Mouse (Mus musculus) MEL (cell line): Measurements from ENCODE around the gene Hdgfl2. TPM values are rescaled to one million over a fixed set of nuclear protein-coding genes. Genes with fewer than 3 reads are reported as not detected.

Experiments
- DNase-seq: peaks from one replicate; pipeline ENCODE4 v3.0.0; 2011; ENCODE audit warnings: low read depth, low spot score
- H3K27ac ChIP-seq: 2 replicates; pipeline ENCODE4 v1.5.1; 2012; ENCODE audit warnings: low read depth, mild to moderate bottlenecking, control low read depth, low read length, moderate library complexity; ENCODE audit not compliant: control insufficient read depth
- H3K27me3 ChIP-seq, 2 experiments: fragments of 150-350 bp in 1 of 2; sonication (generic) in 1 of 2; 2 replicates each; pipeline ENCODE4 v1.6.1; 2012; ENCODE audit warnings: low read length in 2 of 2, mild to moderate bottlenecking in 2 of 2, improper control_type of control experiment in 1 of 2, moderate library complexity in 1 of 2; ENCODE audit not compliant: insufficient read depth in 2 of 2, control insufficient read depth in 1 of 2
- H3K36me3 ChIP-seq, 2 experiments: 2 replicates each; pipeline ENCODE4 v1.6.1; 2012 to 2014; ENCODE audit warnings: low read length in 2 of 2, improper control_type of control experiment in 1 of 2, inconsistent platforms in 1 of 2, mild to moderate bottlenecking in 1 of 2; ENCODE audit not compliant: insufficient read depth in 2 of 2, control insufficient read depth in 1 of 2
- H3K4me1 ChIP-seq, 2 experiments: fragments of 150-350 bp in 1 of 2; sonication (generic) in 1 of 2; 2 replicates each; pipeline ENCODE4 v1.6.1; 2012; ENCODE audit warnings: low read length in 2 of 2, improper control_type of control experiment in 1 of 2, mild to moderate bottlenecking in 1 of 2; ENCODE audit not compliant: insufficient read depth in 2 of 2, control insufficient read depth in 1 of 2
- H3K4me3 ChIP-seq, 2 experiments: fragments of 150-350 bp in 1 of 2; sonication (generic) in 1 of 2; 2 replicates each; pipeline ENCODE4 v1.5.1; 2012; ENCODE audit warnings: low read depth in 2 of 2, low read length in 2 of 2, mild to moderate bottlenecking in 2 of 2, moderate library complexity in 2 of 2, control low read depth in 1 of 2, improper control_type of control experiment in 1 of 2; ENCODE audit not compliant: control insufficient read depth in 1 of 2, insufficient read depth in 1 of 2
- H3K79me2 ChIP-seq: 2 replicates; pipeline ENCODE4 v1.6.1; 2012; ENCODE audit warnings: mild to moderate bottlenecking, low read length, moderate library complexity; ENCODE audit not compliant: control insufficient read depth, poor library complexity, insufficient read depth
- H3K9ac ChIP-seq: 2 replicates; pipeline ENCODE4 v1.6.1; 2012; ENCODE audit warnings: low read depth, mild to moderate bottlenecking, control low read depth, low read length, moderate library complexity; ENCODE audit not compliant: control insufficient read depth, poor library complexity, severe bottlenecking
- H3K9me3 ChIP-seq: fragments of 150-350 bp; sonication (generic); replicated peaks from 2 replicates; pipeline ENCODE4 v1.6.1; 2012; ENCODE audit warnings: mild to moderate bottlenecking, low read length, improper control_type of control experiment, moderate library complexity; ENCODE audit not compliant: insufficient read depth
- BHLHE40 ChIP-seq: IDR thresholded peaks from 2 replicates; pipeline ENCODE4 v1.6.1; 2012; ENCODE audit warnings: low read depth, mild to moderate bottlenecking, inconsistent platforms, low read length, improper control_type of control experiment, borderline replicate concordance
- CHD2 ChIP-seq: IDR thresholded peaks from 2 replicates; pipeline ENCODE4 v1.6.1; 2011; ENCODE audit warnings: low read length, improper control_type of control experiment
- CTCF ChIP-seq, 3 experiments: IDR thresholded peaks in 2 of 3; conservative IDR thresholded peaks in 1 of 3; 2 replicates each; pipeline ENCODE4 v1.5.1; 2011 to 2012; ENCODE audit warnings: low read length in 3 of 3, low read depth in 2 of 3, mild to moderate bottlenecking in 2 of 3, improper control_type of control experiment in 1 of 3, inconsistent platforms in 1 of 3, mixed read lengths in 1 of 3, moderate library complexity in 1 of 3; ENCODE audit not compliant: control insufficient read depth in 1 of 3, insufficient read depth in 1 of 3, poor library complexity in 1 of 3, severe bottlenecking in 1 of 3
- E2F4 ChIP-seq: IDR thresholded peaks from 2 replicates; pipeline ENCODE4 v1.6.1; 2011; ENCODE audit warnings: low read depth, low read length, improper control_type of control experiment, borderline replicate concordance
- HCFC1 ChIP-seq: IDR thresholded peaks from 2 replicates; pipeline ENCODE4 v1.6.1; 2012; ENCODE audit warnings: low read depth, mild to moderate bottlenecking, inconsistent platforms, low read length, improper control_type of control experiment, moderate library complexity
- MAFK ChIP-seq: IDR thresholded peaks from 2 replicates; pipeline ENCODE4 v1.6.1; 2011; ENCODE audit warnings: low read depth, mild to moderate bottlenecking, low read length, improper control_type of control experiment, borderline replicate concordance
- MAX ChIP-seq: IDR thresholded peaks from 2 replicates; pipeline ENCODE4 v1.6.1; 2011; ENCODE audit warnings: low read length, improper control_type of control experiment
- MAZ ChIP-seq: IDR thresholded peaks from 2 replicates; pipeline ENCODE4 v1.6.1; 2012; ENCODE audit warnings: low read depth, mild to moderate bottlenecking, inconsistent platforms, low read length, improper control_type of control experiment
- NELFE ChIP-seq: IDR thresholded peaks from 2 replicates; pipeline ENCODE4 v1.6.1; 2011; ENCODE audit warnings: low read depth, low read length, improper control_type of control experiment
- POLR2AphosphoS2 ChIP-seq: IDR thresholded peaks from 2 replicates; pipeline ENCODE4 v1.6.1; 2011; ENCODE audit warnings: low read length, improper control_type of control experiment
- POLR2AphosphoS5 ChIP-seq: IDR thresholded peaks from 2 replicates; pipeline ENCODE4 v1.6.1; 2012; ENCODE audit warnings: low read depth, borderline replicate concordance, mild to moderate bottlenecking, inconsistent platforms, low read length, moderate library complexity, mixed read lengths
- RAD21 ChIP-seq: IDR thresholded peaks from 2 replicates; pipeline ENCODE4 v1.6.1; 2011; ENCODE audit warnings: mild to moderate bottlenecking, low read depth, low read length, improper control_type of control experiment
- SIN3A ChIP-seq: IDR thresholded peaks from 2 replicates; pipeline ENCODE4 v1.6.1; 2012; ENCODE audit warnings: low read length, improper control_type of control experiment, inconsistent platforms
- TCF12 ChIP-seq: IDR thresholded peaks from 2 replicates; pipeline ENCODE4 v1.6.1; 2014; ENCODE audit warnings: low read depth, mild to moderate bottlenecking, inconsistent platforms, low read length, improper control_type of control experiment, moderate library complexity
- UBTF ChIP-seq: IDR thresholded peaks from 2 replicates; pipeline ENCODE4 v1.6.1; 2012; ENCODE audit warnings: low read depth, mild to moderate bottlenecking, inconsistent platforms, low read length, improper control_type of control experiment, moderate library complexity, borderline replicate concordance; ENCODE audit not compliant: insufficient read depth
- USF2 ChIP-seq, 2 experiments: IDR thresholded peaks; 2 replicates each; pipeline ENCODE4 v1.6.1; 2011 to 2012; ENCODE audit warnings: improper control_type of control experiment in 2 of 2, low read length in 2 of 2, borderline replicate concordance in 1 of 2, inconsistent platforms in 1 of 2, low read depth in 1 of 2, mild to moderate bottlenecking in 1 of 2; ENCODE audit not compliant: insufficient read depth in 1 of 2
- ZC3H11A ChIP-seq: IDR thresholded peaks from 2 replicates; pipeline ENCODE4 v1.6.1; 2012; ENCODE audit warnings: low read depth, mild to moderate bottlenecking, inconsistent platforms, low read length, improper control_type of control experiment
- polyA plus RNA-seq, 2 experiments: library from polyadenylated mRNA; stranded (reverse) in 1 of 2; unstranded in 1 of 2; fragments of >175 nt in 1 of 2; fragments of >200 nt in 1 of 2; gene quantifications; 2 replicates each; pipeline versions ENCODE4 v1.2.1 to v1.2.4; 2012; ENCODE audit warnings: low replicate concordance in 2 of 2, low read depth in 1 of 2; ENCODE audit not compliant: insufficient read length in 2 of 2, insufficient read depth in 1 of 2, missing spikeins in 1 of 2
- total RNA-seq: library from RNA; depleted of rRNA; stranded (reverse); fragments of 300-350 nt; gene quantifications from 2 replicates; pipeline ENCODE4 v1.2.3, GENCODE M21; 2012

Hdgfl2 gene
- total and polyA plus RNA-seq, 3 experiments, result 71.9 to 132 TPM; not detected in 1

DNA sequence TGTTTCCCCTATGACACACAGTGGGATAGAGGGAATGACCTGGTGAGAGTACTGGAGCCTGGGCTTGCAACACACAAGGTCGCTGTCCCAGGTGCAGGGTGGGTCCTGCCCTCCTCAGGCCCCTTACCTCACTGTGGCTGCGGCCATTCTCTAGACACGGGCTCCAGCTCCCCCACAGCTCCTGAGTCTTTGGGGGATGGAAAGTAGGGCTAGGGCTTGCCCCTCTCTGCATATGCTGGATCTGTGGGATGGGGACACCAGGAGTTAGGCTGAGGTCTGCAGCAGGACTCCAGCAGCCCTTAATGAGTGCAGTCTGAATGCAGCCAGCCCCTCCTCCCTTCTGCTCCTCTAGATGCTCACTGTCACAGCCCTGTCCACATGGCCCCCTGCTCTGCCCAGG, 33.3 kb downstream of the Hdgfl2 start:
- Histone ChIP-seq H3K9me3 (no peaks in the 10 kb centered on the region), H3K36me3 (no peaks in the 10 kb centered on the region), H3K4me1 (no peaks in the 10 kb centered on the region), H3K79me2 (no peaks in the 10 kb centered on the region), H3K9ac (no peak overlapping the region), H3K4me3 (no peak overlapping the region), H3K27me3 (no peaks in the 10 kb centered on the region), H3K27ac (no peak overlapping the region)
- no peak for DNase-seq
- TF ChIP-seq MAFK (no peak), NELFE (no peak), CTCF (IDR thresholded peaks at IDR 0.05 in 2 of 3, conservative IDR thresholded peaks at IDR 0.05 in 1 of 3; ENCODE audit: control insufficient read depth in 1 of 3, insufficient read depth in 1 of 3, low read depth in 2 of 3, low read length in 3 of 3, poor library complexity in 1 of 3, severe bottlenecking in 1 of 3) (no peak), SIN3A (no peak), E2F4 (no peak), RAD21 (no peak), TCF12 (no peak), BHLHE40 (no peak), POLR2AphosphoS5 (no peak), UBTF (no peak), MAZ (no peak), USF2 (IDR thresholded peaks at IDR 0.05; ENCODE audit: borderline replicate concordance in 1 of 2, insufficient read depth in 1 of 2, low read depth in 1 of 2, low read length in 2 of 2) (no peak)

DNA sequence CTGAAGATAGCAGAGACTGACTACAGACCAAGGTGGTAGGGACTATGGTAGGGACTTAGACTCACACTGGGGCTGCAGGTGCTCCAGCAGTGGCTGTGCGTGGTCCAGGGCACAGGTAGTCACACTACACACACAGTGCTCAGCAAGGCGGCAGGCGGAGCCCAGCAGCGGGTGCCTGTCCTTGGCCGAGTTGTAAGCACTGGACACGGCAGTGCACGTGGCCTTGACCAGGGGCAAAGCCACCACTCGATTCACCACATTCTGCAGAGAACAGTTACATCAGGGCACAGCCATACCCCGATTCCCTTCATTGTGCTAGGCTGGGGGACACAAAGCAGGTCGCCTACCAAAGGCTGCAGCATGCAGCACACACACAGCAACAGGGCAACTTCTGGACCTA, 36.8 kb downstream of the Hdgfl2 start:
- no peaks in the 10 kb centered on the region for H3K36me3 ChIP-seq
- H3K4me3 ChIP-seq, result no peak overlapping the region
- TF ChIP-seq POLR2AphosphoS2 (no peak), TCF12 (no peak), UBTF (no peak), CHD2 (no peak), POLR2AphosphoS5 (no peak), USF2 (IDR thresholded peaks at IDR 0.05; ENCODE audit: borderline replicate concordance in 1 of 2, insufficient read depth in 1 of 2, low read depth in 1 of 2, low read length in 2 of 2) (no peak), HCFC1 (no peak), ZC3H11A (no peak), MAX (no peak)
- no peak overlapping the region for H3K27ac ChIP-seq
- H3K4me1 ChIP-seq, result no peaks in the 10 kb centered on the region
- DNase-seq, result no peak
- H3K27me3 ChIP-seq, result no peaks in the 10 kb centered on the region
- no peak overlapping the region for H3K9ac ChIP-seq
- H3K9me3 ChIP-seq, result no peaks in the 10 kb centered on the region
- no peaks in the 10 kb centered on the region for H3K79me2 ChIP-seq
